Mouse (Mus musculus): ENCODE data around the gene Keap1.

DNA sequence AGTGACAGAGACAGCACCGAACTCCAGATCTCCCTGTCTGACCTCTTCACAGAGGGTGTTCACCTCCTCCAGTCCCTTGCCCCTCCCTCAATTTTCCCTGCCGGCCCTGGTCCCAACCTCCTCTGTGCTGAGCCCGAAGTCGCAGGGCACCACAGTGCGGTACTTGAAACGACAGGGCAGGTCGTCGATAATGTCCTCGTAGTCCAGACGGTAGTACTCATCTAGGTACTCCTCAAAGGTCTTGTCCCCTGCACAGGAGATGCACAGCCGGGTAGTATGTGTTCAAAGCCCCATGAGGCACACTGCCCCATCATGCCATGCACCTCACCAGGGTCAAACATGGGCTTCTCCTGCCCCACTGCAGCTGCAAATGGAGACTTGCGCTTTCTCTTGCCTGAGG, 36.6 kb upstream of the Keap1 start:
- TF ChIP-seq CHD2 (IDR thresholded peaks at IDR 0.05; ENCODE audit: low read depth, low read length): no peak
- TF ChIP-seq HCFC1 (IDR thresholded peaks at IDR 0.05; ENCODE audit: borderline replicate concordance, insufficient read depth, low read length): no peak
- no peak for TF ChIP-seq ZC3H11A (IDR thresholded peaks at IDR 0.05; ENCODE audit: borderline replicate concordance, low read depth, low read length)
- TF ChIP-seq MAFK (IDR thresholded peaks at IDR 0.05; ENCODE audit: insufficient read depth, low read depth, low read length): no peak
- no peak for TF ChIP-seq ZNF384 (IDR thresholded peaks at IDR 0.05; ENCODE audit: low read depth, low read length)

Measured in ES-E14 (cell line).